Mouse (Mus musculus) spleen, adult 2 months (tissue): ENCODE measurements around the gene Kcnk3.

Experiments
- CTCF ChIP-seq: fragments of 200-500 bp; IDR thresholded peaks from 2 replicates; pipeline ENCODE4 v1.5.1; 2011; ENCODE audit warnings: mild to moderate bottlenecking, inconsistent platforms; ENCODE audit not compliant: insufficient read depth, insufficient read length, insufficient replicate concordance; ENCODE audit errors: extremely low read depth
- POLR2A ChIP-seq: fragments of 200-500 bp; IDR thresholded peaks from 2 replicates; pipeline ENCODE4 v1.6.1; 2011; ENCODE audit warnings: low read depth, low read length, inconsistent platforms

DNA sequence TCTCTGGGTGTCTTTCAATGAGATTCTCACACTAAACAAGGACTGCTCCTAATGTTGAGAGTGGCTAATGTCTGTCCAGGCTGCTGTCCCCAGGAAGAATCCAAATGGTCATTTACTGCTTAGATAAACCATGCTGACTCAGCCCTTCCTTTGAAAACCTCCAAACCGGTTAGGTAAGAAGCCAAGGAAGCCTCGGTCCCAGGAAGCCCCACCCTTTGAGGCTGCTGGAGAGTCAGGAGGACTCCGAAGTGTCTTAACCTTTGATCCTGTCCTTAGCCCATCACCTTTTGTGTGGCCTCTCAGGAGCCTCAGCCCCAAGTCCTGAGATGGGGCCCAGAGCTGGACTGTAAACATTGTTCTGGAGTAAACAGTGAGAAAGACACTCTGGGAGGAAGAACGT lies 61.6 kb downstream of the Kcnk3 start:
- no peak for TF ChIP-seq CTCF
- TF ChIP-seq POLR2A = no peak
